Mouse (Mus musculus) liver, postnatal 0 days (tissue): ENCODE measurements around the gene Chn1. TPM values are rescaled to one million over a fixed set of nuclear protein-coding genes. Genes with fewer than 3 reads are reported as not detected.
A peak's percentile ranks its signal among the peaks of the same experiment; 100 is the strongest.

Source experiments
- ATAC-seq: fragments of 200-750 bp; cut with Nextera tagmentation; 2 replicates; pipeline ENCODE4 v1.8.0; 2017; ENCODE audit warnings: mild to moderate bottlenecking, moderate library complexity
- DNase-seq: peaks from one replicate; pipeline ENCODE4 v3.0.0-alpha.2; 2016
- H3K27ac ChIP-seq: fragments of 300-500 bp; sonication (generic); 2 replicates; pipeline ENCODE4 v1.5.1; 2014; ENCODE audit warnings: antibody characterized with exemption, moderate library complexity, mild to moderate bottlenecking, low read depth
- H3K27me3 ChIP-seq: fragments of 300-500 bp; sonication (generic); 2 replicates; pipeline ENCODE4 v1.6.1; 2014; ENCODE audit warnings: low read length, control low read depth, mixed read lengths; ENCODE audit not compliant: insufficient read depth
- H3K36me3 ChIP-seq: fragments of 300-500 bp; sonication (generic); replicated peaks from 2 replicates; pipeline ENCODE4 v1.6.1; 2014; ENCODE audit warnings: mild to moderate bottlenecking, control low read depth, low read length, moderate library complexity, mixed read lengths; ENCODE audit not compliant: insufficient read depth
- H3K4me1 ChIP-seq: fragments of 300-500 bp; sonication (generic); 2 replicates; pipeline ENCODE4 v1.6.1; 2014; ENCODE audit warnings: antibody characterized with exemption, mild to moderate bottlenecking, control low read depth; ENCODE audit not compliant: insufficient read depth
- H3K4me2 ChIP-seq: fragments of 300-500 bp; sonication (generic); 2 replicates; pipeline ENCODE4 v1.6.1; 2014; ENCODE audit warnings: low read depth, mild to moderate bottlenecking, low read length, moderate library complexity, mixed read lengths
- H3K4me3 ChIP-seq: fragments of 300-500 bp; sonication (generic); 2 replicates; pipeline ENCODE4 v1.5.1; 2014; ENCODE audit warnings: low read depth, low read length
- H3K9ac ChIP-seq: fragments of 300-500 bp; sonication (generic); replicated peaks from 2 replicates; pipeline ENCODE4 v1.6.1; 2014; ENCODE audit warnings: mild to moderate bottlenecking, moderate library complexity
- H3K9me3 ChIP-seq: fragments of 300-500 bp; sonication (generic); 2 replicates; pipeline ENCODE4 v1.6.1; 2016; ENCODE audit warnings: mild to moderate bottlenecking, control low read depth, low read length, mixed read lengths
- CTCF ChIP-seq: sonication (generic); IDR thresholded peaks from 2 replicates; pipeline ENCODE4 v1.5.1; 2016; ENCODE audit warnings: antibody characterized with exemption, low read depth
- EP300 ChIP-seq: IDR thresholded peaks from 2 replicates; pipeline ENCODE4 v1.6.1; 2016; ENCODE audit warnings: antibody characterized with exemption, low read depth, mild to moderate bottlenecking
- WGBS: fragments of 180-500 bp; shearing (Covaris S2); extraction: QIAGEN DNeasy Blood & Tissue Kit; methylation state at CpG from one replicate; pipeline ENCODE4 v1.1.7; 2014; ENCODE audit not compliant: insufficient replicate concordance; 5-methylcytosine and 5-hydroxymethylcytosine counted together
- polyA plus RNA-seq: library from polyadenylated mRNA; unstranded; fragments of >200 nt; fragmentation: Nextera tagmentation; extraction: Ambion mirVana; gene quantifications from 2 replicates; pipeline ENCODE4 v1.2.1, GENCODE M21; 2015

Gene Chn1
- polyA plus RNA-seq, 1 experiment from 2014 or later = 0.26 TPM

DNA sequence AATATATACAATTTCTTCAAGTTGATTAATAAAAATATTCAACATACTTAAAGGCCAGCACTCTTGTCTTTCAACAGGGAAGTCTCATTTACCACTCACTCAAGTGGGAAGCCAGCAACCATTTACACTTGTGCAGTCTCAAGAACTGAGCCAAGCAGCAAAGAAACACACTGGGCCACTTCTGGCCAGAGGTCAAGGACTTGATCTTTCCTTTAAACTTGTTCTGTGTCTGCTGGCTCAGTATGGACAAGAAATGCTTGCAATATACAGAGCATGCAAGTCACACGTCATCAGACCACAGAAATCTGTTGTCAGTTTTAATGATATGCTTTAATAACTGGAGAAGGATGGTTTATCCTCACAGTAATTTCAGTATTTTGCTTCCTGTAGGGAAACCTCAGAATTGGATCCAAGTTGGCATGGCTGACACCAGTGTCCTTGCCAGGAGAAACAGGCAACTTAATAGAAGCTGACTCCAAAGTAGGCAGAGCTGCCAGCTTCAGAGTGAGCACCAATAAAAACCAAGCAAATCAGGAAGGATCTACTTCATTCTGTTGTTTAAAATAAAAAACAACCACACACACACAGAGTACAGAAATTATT, 94.6 kb downstream of the Chn1 start:
- H3K9ac ChIP-seq = no peak overlapping the region
- WGBS = 66% methylated on average over 1 of the region's 1 CpGs
- H3K27ac ChIP-seq = no peak overlapping the region
- no peak for TF ChIP-seq CTCF
- TF ChIP-seq EP300 = no peak
- no peaks in the 10 kb centered on the region for H3K36me3 ChIP-seq
- no peak overlapping the region for H3K4me3 ChIP-seq
- no peaks in the 10 kb centered on the region for H3K9me3 ChIP-seq
- DNase-seq (no peak), ATAC-seq (no peak)
- no peaks in the 10 kb centered on the region for H3K4me1 ChIP-seq
- H3K4me2 ChIP-seq = no peak overlapping the region
- H3K27me3 ChIP-seq = no peaks in the 10 kb centered on the region

GRCm38 (mm10) chr2:73668608-73669007, 106.5 kb downstream of the Chn1 start:
- 58% methylated on average over 4 of the region's 4 CpGs for WGBS
- TF ChIP-seq CTCF (no peak), EP300 (no peak)
- no peak for DNase-seq

DNA sequence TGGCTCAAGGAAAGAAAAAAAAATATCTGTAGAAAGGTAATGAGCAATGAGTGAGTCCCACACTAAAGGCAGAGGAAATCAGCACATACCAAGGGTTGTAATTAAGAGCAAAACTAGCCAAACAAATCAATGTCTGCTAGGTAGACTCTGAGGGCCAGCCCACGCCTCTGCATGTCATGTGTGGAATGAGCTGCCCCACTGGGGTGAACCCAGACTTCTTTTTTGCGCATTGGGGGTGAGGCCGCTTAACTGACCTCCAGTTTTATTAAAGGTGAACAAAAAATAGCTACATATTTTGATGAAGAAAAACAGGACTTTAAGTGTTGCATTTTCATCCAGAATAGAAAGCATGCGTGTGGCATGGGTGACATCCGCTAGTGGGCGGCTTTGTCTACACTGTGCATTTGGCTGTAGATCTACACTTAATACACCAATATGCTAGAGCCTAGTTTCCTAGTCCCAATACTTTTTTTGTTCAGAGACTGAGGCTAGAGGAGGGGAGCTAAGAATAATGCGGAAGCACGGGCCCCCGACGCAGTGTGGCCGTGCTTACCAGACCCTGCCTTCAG, 114.5 kb downstream of the Chn1 start:
- no peak for TF ChIP-seq EP300
- no peak for TF ChIP-seq CTCF
- H3K4me2 ChIP-seq = no peak overlapping the region
- peaks cover 3% of the 10 kb centered on the region for H3K4me1 ChIP-seq
- H3K27me3 ChIP-seq = no peaks in the 10 kb centered on the region
- no peaks in the 10 kb centered on the region for H3K9me3 ChIP-seq
- H3K27ac ChIP-seq = no peak overlapping the region
- DNase-seq (no peak), ATAC-seq (no peak)
- WGBS = 85% methylated on average over 11 of the region's 11 CpGs
- no peak overlapping the region for H3K4me3 ChIP-seq
- no peak overlapping the region for H3K9ac ChIP-seq
- H3K36me3 ChIP-seq = no peaks in the 10 kb centered on the region

More at GRCm38 (mm10) chr2:73668608-73669007, 106.5 kb downstream of the Chn1 start:
- no peaks in the 10 kb centered on the region for H3K36me3 ChIP-seq
- ATAC-seq = no peak
- no peak overlapping the region for H3K27ac ChIP-seq
- H3K4me1 ChIP-seq = no peaks in the 10 kb centered on the region
- no peaks in the 10 kb centered on the region for H3K27me3 ChIP-seq
- H3K4me2 ChIP-seq = no peak overlapping the region
- H3K4me3 ChIP-seq = no peak overlapping the region
- H3K9me3 ChIP-seq = no peaks in the 10 kb centered on the region
- no peak overlapping the region for H3K9ac ChIP-seq

GRCm38 (mm10) chr2:73659726-73660565, 115.2 kb downstream of the Chn1 start:
- no peak for TF ChIP-seq CTCF
- no peak for TF ChIP-seq EP300
- Histone ChIP-seq H3K27me3 (no peaks in the 10 kb centered on the region), H3K4me2 (peak overlapping the region; percentile 57), H3K9me3 (no peaks in the 10 kb centered on the region), H3K36me3 (no peaks in the 10 kb centered on the region), H3K4me3 (no peak overlapping the region), H3K9ac (no peak overlapping the region), H3K27ac (no peak overlapping the region), H3K4me1 (peaks cover 3% of the 10 kb centered on the region)
- no peak for DNase-seq
- 49% methylated on average over 18 of the region's 18 CpGs for WGBS
- ATAC-seq = no peak

GRCm38 (mm10) chr2:73659041-73659440, 116.1 kb downstream of the Chn1 start:
- Histone ChIP-seq H3K27ac (no peak overlapping the region), H3K9me3 (no peaks in the 10 kb centered on the region), H3K9ac (no peak overlapping the region), H3K27me3 (no peaks in the 10 kb centered on the region), H3K4me2 (no peak overlapping the region), H3K36me3 (no peaks in the 10 kb centered on the region), H3K4me3 (no peak overlapping the region), H3K4me1 (peaks cover 3% of the 10 kb centered on the region)
- no peak for DNase-seq
- ATAC-seq = no peak
- WGBS = 73% methylated on average over 8 of the region's 8 CpGs
- TF ChIP-seq EP300 (no peak), CTCF (no peak)

DNA sequence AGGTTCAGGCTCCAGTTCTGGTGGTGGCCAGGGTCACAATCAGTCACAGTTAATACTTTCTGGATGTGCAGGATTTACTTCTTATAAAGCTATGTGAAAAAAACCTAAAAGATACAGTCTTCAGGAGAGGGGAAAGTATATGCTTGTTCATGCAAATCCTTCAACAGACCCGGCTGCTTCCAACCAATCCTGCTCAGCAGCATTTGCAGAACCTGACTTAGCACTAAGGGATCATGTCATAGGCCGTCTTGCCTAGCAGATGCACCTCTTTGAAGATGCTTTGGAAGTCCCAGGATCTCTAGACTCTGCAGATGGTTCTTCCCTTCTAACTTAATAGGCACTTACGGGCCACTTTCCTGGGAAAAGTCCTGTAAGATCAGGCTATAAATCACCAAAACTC, 117.2 kb downstream of the Chn1 start:
- no peak for TF ChIP-seq EP300
- no peak for TF ChIP-seq CTCF
- no peak overlapping the region for H3K4me3 ChIP-seq
- DNase-seq (no peak), ATAC-seq (no peak)
- H3K36me3 ChIP-seq = no peaks in the 10 kb centered on the region
- H3K9ac ChIP-seq = no peak overlapping the region
- H3K4me1 ChIP-seq = peaks cover 3% of the 10 kb centered on the region
- no peak overlapping the region for H3K4me2 ChIP-seq
- 80% methylated on average over 3 of the region's 3 CpGs for WGBS
- no peaks in the 10 kb centered on the region for H3K9me3 ChIP-seq
- H3K27me3 ChIP-seq = no peaks in the 10 kb centered on the region
- no peak overlapping the region for H3K27ac ChIP-seq
